Mouse (Mus musculus) hindbrain, embryonic 11.5 days (tissue): Measurements from ENCODE around the gene Sh2d3c. TPM values are rescaled to one million over a fixed set of nuclear protein-coding genes. Genes with fewer than 3 reads are reported as not detected.
A peak's percentile ranks its signal among the peaks of the same experiment; 100 is the strongest.

ENCODE experiments used
- ATAC-seq: fragments of 200-750 bp; cut with Nextera tagmentation; 2 replicates; pipeline ENCODE4 v1.8.0; 2017; ENCODE audit warnings: mild to moderate bottlenecking, moderate TSS enrichment, moderate library complexity; ENCODE audit not compliant: low FRiP score
- DNase-seq: peaks from one replicate; pipeline ENCODE4 v3.0.0-alpha.2; 2015; ENCODE audit warnings: low spot score
- H3K27ac ChIP-seq: fragments of 300-500 bp; sonication (generic); 2 replicates; pipeline ENCODE4 v1.5.1; 2014; ENCODE audit warnings: mild to moderate bottlenecking, low read depth, low read length
- H3K27me3 ChIP-seq: fragments of 300-500 bp; sonication (generic); 2 replicates; pipeline ENCODE4 v1.6.1; 2014; ENCODE audit warnings: mild to moderate bottlenecking, low read length, moderate library complexity, mixed read lengths; ENCODE audit not compliant: control insufficient read depth, insufficient read depth
- H3K36me3 ChIP-seq: fragments of 300-500 bp; sonication (generic); 2 replicates; pipeline ENCODE4 v1.6.1; 2014; ENCODE audit warnings: mild to moderate bottlenecking, low read length, moderate library complexity, mixed read lengths; ENCODE audit not compliant: control insufficient read depth, insufficient read depth
- H3K4me1 ChIP-seq: fragments of 300-500 bp; sonication (generic); replicated peaks from 2 replicates; pipeline ENCODE4 v1.6.1; 2014; ENCODE audit warnings: low read length, mixed read lengths; ENCODE audit not compliant: control insufficient read depth, insufficient read depth
- H3K4me2 ChIP-seq: fragments of 300-500 bp; sonication (generic); replicated peaks from 2 replicates; pipeline ENCODE4 v1.6.1; 2014; ENCODE audit warnings: mild to moderate bottlenecking, low read depth, low read length
- H3K4me3 ChIP-seq: fragments of 300-500 bp; sonication (generic); 2 replicates; pipeline ENCODE4 v1.5.1; 2014; ENCODE audit warnings: low read depth, low read length
- H3K9ac ChIP-seq: fragments of 300-500 bp; sonication (generic); 2 replicates; pipeline ENCODE4 v1.6.1; 2014; ENCODE audit warnings: low read depth, low read length
- H3K9me3 ChIP-seq: fragments of 300-500 bp; sonication (generic); 2 replicates; pipeline ENCODE4 v1.6.1; 2016; ENCODE audit warnings: low read length; ENCODE audit not compliant: control insufficient read depth
- WGBS: fragments of 180-500 bp; shearing (Covaris S2); extraction: QIAGEN DNeasy Blood & Tissue Kit; methylation state at CpG from one replicate; pipeline ENCODE4 v1.1.7; 2014; 5-methylcytosine and 5-hydroxymethylcytosine counted together
- polyA plus RNA-seq: library from polyadenylated mRNA; unstranded; fragments of >200 nt; fragmentation: Nextera tagmentation; extraction: Ambion mirVana; gene quantifications from 2 replicates; pipeline ENCODE4 v1.2.1, GENCODE M21; 2014

Sh2d3c gene
- polyA plus RNA-seq, 1 experiment from 2014 or later: 25.9 TPM

- H3K27me3 ChIP-seq: no peaks in the 10 kb centered on the region
- H3K9ac ChIP-seq: no peak overlapping the region
- H3K9me3 ChIP-seq: no peaks in the 10 kb centered on the region
- no peak for ATAC-seq
- no peak overlapping the region for H3K4me2 ChIP-seq
- H3K27ac ChIP-seq: no peak overlapping the region
- no peak for DNase-seq
- WGBS: 67% methylated on average over 6 of the region's 6 CpGs
- no peak overlapping the region for H3K4me3 ChIP-seq
- H3K4me1 ChIP-seq: no peaks in the 10 kb centered on the region
- no peaks in the 10 kb centered on the region for H3K36me3 ChIP-seq
Measured at GRCm38 (mm10) chr2:32681754-32682153, 39.1 kb upstream of the Sh2d3c start.

DNA sequence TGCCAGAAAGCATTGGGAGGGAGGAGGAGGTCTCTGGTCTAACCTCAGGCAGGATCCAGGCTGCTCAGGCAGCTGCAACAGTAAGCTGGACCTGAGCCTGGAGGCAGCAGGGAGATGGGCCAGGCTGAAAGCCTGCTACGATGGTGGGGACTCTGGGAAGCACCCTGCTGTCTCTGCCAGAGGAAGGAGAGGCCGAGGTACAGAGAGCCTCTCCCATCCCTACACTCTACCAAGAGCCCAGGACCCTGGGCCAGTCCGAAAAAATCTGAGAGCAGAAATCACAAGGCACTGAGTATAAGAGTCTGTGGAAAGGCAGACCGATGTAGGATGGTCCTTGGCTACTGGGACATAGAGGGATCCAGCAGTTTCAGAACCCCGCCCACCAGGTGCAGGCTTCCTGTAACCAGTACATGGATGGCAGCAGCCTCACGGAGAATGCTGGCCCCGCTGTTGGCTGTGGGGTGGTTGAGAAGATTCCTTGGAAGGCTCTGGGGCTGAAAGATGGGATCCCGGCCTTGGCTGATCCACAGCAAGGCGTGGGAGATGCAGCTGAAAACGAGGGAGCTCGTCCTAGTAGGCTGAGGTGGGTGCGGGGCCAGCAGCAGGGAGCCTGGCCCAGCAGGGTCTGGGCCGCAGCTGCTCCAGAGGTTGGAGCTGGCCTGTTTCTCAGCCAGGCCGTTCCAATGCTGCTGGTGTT, 38.0 kb upstream of the Sh2d3c start:
- Histone ChIP-seq H3K36me3 (no peaks in the 10 kb centered on the region), H3K9ac (no peak overlapping the region), H3K4me2 (no peak overlapping the region), H3K27ac (no peak overlapping the region), H3K27me3 (no peaks in the 10 kb centered on the region), H3K4me3 (no peak overlapping the region), H3K4me1 (no peaks in the 10 kb centered on the region), H3K9me3 (no peaks in the 10 kb centered on the region)
- no peak for ATAC-seq
- DNase-seq: no peak
- WGBS: 87% methylated on average over 14 of the region's 14 CpGs

GRCm38 (mm10) chr2:32683701-32684100, 37.2 kb upstream of the Sh2d3c start:
- H3K4me1 ChIP-seq: no peaks in the 10 kb centered on the region
- no peak overlapping the region for H3K27ac ChIP-seq
- no peak overlapping the region for H3K9ac ChIP-seq
- WGBS: 95% methylated on average over 10 of the region's 10 CpGs
- no peaks in the 10 kb centered on the region for H3K9me3 ChIP-seq
- H3K4me2 ChIP-seq: no peak overlapping the region
- DNase-seq (no peak), ATAC-seq (no peak)
- H3K27me3 ChIP-seq: no peaks in the 10 kb centered on the region
- no peak overlapping the region for H3K4me3 ChIP-seq
- no peaks in the 10 kb centered on the region for H3K36me3 ChIP-seq

DNA sequence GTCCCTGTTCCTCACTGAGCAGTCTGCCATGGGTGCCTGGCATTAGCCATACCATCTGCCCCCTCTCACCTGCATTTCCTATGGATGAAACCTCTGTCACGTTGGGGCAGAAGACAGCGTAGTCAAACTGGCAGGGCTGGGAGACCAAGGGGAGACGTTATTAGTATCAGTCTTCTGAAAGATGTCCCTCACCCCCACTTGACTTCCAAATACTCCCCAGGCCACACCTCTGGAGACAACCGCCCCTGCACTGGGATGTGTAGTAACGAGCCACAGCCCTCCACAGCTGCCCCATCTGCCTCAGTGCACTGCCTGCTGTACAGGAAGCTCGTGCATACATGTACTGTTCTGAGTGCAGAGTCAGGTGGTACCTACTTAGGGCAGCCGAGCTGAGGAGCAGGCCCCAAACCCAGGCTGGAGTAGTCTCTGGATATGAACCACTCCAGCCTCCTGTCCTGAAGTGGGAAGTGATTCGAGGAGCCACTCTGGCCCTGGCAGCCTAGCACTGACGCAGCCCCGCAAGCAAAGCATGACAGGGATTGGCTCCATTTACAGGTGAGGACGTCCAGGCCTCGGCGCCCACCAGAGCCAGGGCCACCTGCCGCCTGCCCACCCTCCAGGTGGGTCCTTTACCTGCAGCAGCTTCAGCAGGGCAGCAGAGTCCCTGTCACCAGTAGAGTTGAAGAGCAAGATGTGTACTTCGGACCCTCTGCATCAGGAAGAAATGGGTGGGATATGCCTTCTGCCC, 36.0 kb upstream of the Sh2d3c start:
- WGBS: 90% methylated on average over 15 of the region's 15 CpGs
- Histone ChIP-seq H3K4me2 (no peak overlapping the region), H3K27me3 (no peaks in the 10 kb centered on the region), H3K9ac (no peak overlapping the region), H3K4me1 (no peaks in the 10 kb centered on the region), H3K4me3 (no peak overlapping the region), H3K9me3 (no peaks in the 10 kb centered on the region), H3K27ac (no peak overlapping the region), H3K36me3 (no peaks in the 10 kb centered on the region)
- ATAC-seq (no peak), DNase-seq (no peak)

DNA sequence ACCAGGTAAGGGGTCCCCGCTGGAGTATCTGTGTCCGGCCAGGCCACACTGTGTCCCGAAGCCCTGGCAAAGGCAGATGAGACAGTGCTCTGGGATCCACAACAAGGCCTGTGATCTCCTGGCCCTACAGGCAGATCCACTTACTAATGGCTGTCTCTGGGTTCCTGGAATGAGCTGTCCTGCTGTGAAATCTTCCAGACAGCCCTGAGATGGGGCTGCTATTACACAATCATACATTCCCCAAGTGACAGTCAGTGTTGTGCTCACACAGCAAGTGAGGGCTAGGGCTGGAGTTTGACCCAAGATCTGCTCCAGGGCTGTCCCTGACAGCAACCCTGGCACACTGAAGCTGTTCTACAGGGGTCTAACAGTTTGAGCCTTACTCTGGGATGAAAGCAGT, 35.0 kb upstream of the Sh2d3c start:
- Histone ChIP-seq H3K4me1 (peaks cover 2% of the 10 kb centered on the region; the same call in 1 of the 2 replicates), H3K9ac (no peak overlapping the region), H3K36me3 (no peaks in the 10 kb centered on the region), H3K9me3 (no peaks in the 10 kb centered on the region), H3K4me2 (no peak overlapping the region), H3K4me3 (no peak overlapping the region), H3K27ac (no peak overlapping the region), H3K27me3 (no peaks in the 10 kb centered on the region)
- DNase-seq: no peak
- ATAC-seq: no peak
- WGBS: 100% methylated on average over 3 of the region's 3 CpGs

DNA sequence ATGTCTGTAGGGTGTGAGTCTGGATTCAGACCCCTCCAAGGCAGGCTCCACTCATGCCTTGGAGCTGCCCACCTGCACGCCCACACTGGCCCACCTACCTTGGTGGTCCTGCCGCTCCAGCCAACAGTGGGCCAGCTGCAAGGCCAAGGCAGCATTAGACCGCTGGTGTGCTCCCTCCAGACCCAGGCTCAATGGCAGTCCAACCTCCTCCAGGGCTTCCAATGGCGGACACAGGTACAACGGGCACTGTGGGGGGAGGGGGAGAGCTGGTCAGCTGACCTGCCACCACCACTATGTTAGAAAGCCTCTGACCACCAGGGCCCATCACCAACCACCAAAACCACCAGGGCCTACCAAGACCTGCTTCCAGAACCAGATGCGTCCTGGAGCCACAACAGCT, 34.2 kb upstream of the Sh2d3c start:
- WGBS: 95% methylated on average over 6 of the region's 6 CpGs
- no peak overlapping the region for H3K4me2 ChIP-seq
- H3K9me3 ChIP-seq: no peaks in the 10 kb centered on the region
- no peaks in the 10 kb centered on the region for H3K27me3 ChIP-seq
- H3K27ac ChIP-seq: no peak overlapping the region
- H3K4me3 ChIP-seq: no peak overlapping the region
- no peaks in the 10 kb centered on the region for H3K36me3 ChIP-seq
- H3K9ac ChIP-seq: no peak overlapping the region
- H3K4me1 ChIP-seq: peaks cover 2% of the 10 kb centered on the region; the same call in 1 of the 2 replicates
- DNase-seq: no peak
- no peak for ATAC-seq

DNA sequence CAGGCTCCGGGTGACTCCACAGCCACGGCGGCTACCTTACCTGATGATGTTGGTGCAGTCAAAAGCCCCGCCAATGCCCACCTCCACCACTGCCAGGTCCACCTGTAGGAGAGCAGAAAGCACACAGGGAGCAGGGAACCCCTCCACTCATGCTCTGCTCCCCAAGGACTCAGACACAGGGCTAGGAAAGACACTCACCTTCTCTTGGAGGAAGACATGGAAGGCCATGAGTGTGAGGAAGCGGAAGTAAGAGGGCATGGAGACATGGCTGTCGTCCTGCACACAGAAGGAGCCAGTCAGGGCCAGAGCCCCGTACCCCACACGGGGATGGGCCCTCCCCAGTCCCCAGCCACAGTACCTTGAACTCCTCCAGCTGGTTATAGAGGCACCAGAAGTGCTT, 33.3 kb upstream of the Sh2d3c start:
- H3K27me3 ChIP-seq: no peaks in the 10 kb centered on the region
- WGBS: 92% methylated on average over 8 of the region's 8 CpGs
- H3K36me3 ChIP-seq: no peaks in the 10 kb centered on the region
- ATAC-seq (no peak), DNase-seq (no peak)
- no peak overlapping the region for H3K4me2 ChIP-seq
- H3K4me3 ChIP-seq: no peak overlapping the region
- no peak overlapping the region for H3K27ac ChIP-seq
- H3K4me1 ChIP-seq: peaks cover 2% of the 10 kb centered on the region; the same call in 1 of the 2 replicates
- no peak overlapping the region for H3K9ac ChIP-seq
- H3K9me3 ChIP-seq: no peaks in the 10 kb centered on the region

GRCm38 (mm10) chr2:32689420-32689819, 31.4 kb upstream of the Sh2d3c start:
- no peak overlapping the region for H3K9ac ChIP-seq
- H3K4me3 ChIP-seq: no peak overlapping the region
- 22% methylated on average over 5 of the region's 5 CpGs for WGBS
- H3K4me1 ChIP-seq: peaks cover 2% of the 10 kb centered on the region; the same call in 1 of the 2 replicates
- H3K4me2 ChIP-seq: no peak overlapping the region
- no peaks in the 10 kb centered on the region for H3K27me3 ChIP-seq
- no peaks in the 10 kb centered on the region for H3K9me3 ChIP-seq
- DNase-seq (peak; percentile 92), ATAC-seq (no peak)
- H3K27ac ChIP-seq: no peak overlapping the region
- no peaks in the 10 kb centered on the region for H3K36me3 ChIP-seq

- 83% methylated on average over 11 of the region's 11 CpGs for WGBS
Measured at GRCm38 (mm10) chr2:32691041-32691440, 29.8 kb upstream of the Sh2d3c start.

More at GRCm38 (mm10) chr2:32691041-32691440, 29.8 kb upstream of the Sh2d3c start:
- Histone ChIP-seq H3K4me3 (no peak overlapping the region), H3K4me1 (peaks cover 2% of the 10 kb centered on the region; the same call in 1 of the 2 replicates), H3K4me2 (no peak overlapping the region), H3K36me3 (no peaks in the 10 kb centered on the region), H3K27me3 (no peaks in the 10 kb centered on the region), H3K9ac (no peak overlapping the region), H3K9me3 (no peaks in the 10 kb centered on the region), H3K27ac (no peak overlapping the region)
- no peak for DNase-seq
- no peak for ATAC-seq
